Mouse (Mus musculus) liver, postnatal 0 days (tissue): ENCODE measurements around the gene Alkbh6. TPM values are rescaled to one million over a fixed set of nuclear protein-coding genes. Genes with fewer than 3 reads are reported as not detected.

Source experiments
- ATAC-seq: fragments of 200-750 bp; cut with Nextera tagmentation; 2 replicates; pipeline ENCODE4 v1.8.0; 2017; ENCODE audit warnings: mild to moderate bottlenecking, moderate library complexity
- DNase-seq: peaks from one replicate; pipeline ENCODE4 v3.0.0-alpha.2; 2016
- H3K27ac ChIP-seq: fragments of 300-500 bp; sonication (generic); 2 replicates; pipeline ENCODE4 v1.5.1; 2014; ENCODE audit warnings: antibody characterized with exemption, moderate library complexity, mild to moderate bottlenecking, low read depth
- H3K27me3 ChIP-seq: fragments of 300-500 bp; sonication (generic); 2 replicates; pipeline ENCODE4 v1.6.1; 2014; ENCODE audit warnings: low read length, control low read depth, mixed read lengths; ENCODE audit not compliant: insufficient read depth
- H3K36me3 ChIP-seq: fragments of 300-500 bp; sonication (generic); replicated peaks from 2 replicates; pipeline ENCODE4 v1.6.1; 2014; ENCODE audit warnings: mild to moderate bottlenecking, control low read depth, low read length, moderate library complexity, mixed read lengths; ENCODE audit not compliant: insufficient read depth
- H3K4me1 ChIP-seq: fragments of 300-500 bp; sonication (generic); 2 replicates; pipeline ENCODE4 v1.6.1; 2014; ENCODE audit warnings: antibody characterized with exemption, mild to moderate bottlenecking, control low read depth; ENCODE audit not compliant: insufficient read depth
- H3K4me2 ChIP-seq: fragments of 300-500 bp; sonication (generic); 2 replicates; pipeline ENCODE4 v1.6.1; 2014; ENCODE audit warnings: low read depth, mild to moderate bottlenecking, low read length, moderate library complexity, mixed read lengths
- H3K4me3 ChIP-seq: fragments of 300-500 bp; sonication (generic); 2 replicates; pipeline ENCODE4 v1.5.1; 2014; ENCODE audit warnings: low read depth, low read length
- H3K9ac ChIP-seq: fragments of 300-500 bp; sonication (generic); replicated peaks from 2 replicates; pipeline ENCODE4 v1.6.1; 2014; ENCODE audit warnings: mild to moderate bottlenecking, moderate library complexity
- H3K9me3 ChIP-seq: fragments of 300-500 bp; sonication (generic); 2 replicates; pipeline ENCODE4 v1.6.1; 2016; ENCODE audit warnings: mild to moderate bottlenecking, control low read depth, low read length, mixed read lengths
- CTCF ChIP-seq: sonication (generic); IDR thresholded peaks from 2 replicates; pipeline ENCODE4 v1.5.1; 2016; ENCODE audit warnings: antibody characterized with exemption, low read depth
- EP300 ChIP-seq: IDR thresholded peaks from 2 replicates; pipeline ENCODE4 v1.6.1; 2016; ENCODE audit warnings: antibody characterized with exemption, low read depth, mild to moderate bottlenecking
- WGBS: fragments of 180-500 bp; shearing (Covaris S2); extraction: QIAGEN DNeasy Blood & Tissue Kit; methylation state at CpG from one replicate; pipeline ENCODE4 v1.1.7; 2014; ENCODE audit not compliant: insufficient replicate concordance; 5-methylcytosine and 5-hydroxymethylcytosine counted together
- polyA plus RNA-seq: library from polyadenylated mRNA; unstranded; fragments of >200 nt; fragmentation: Nextera tagmentation; extraction: Ambion mirVana; gene quantifications from 2 replicates; pipeline ENCODE4 v1.2.1, GENCODE M21; 2015

Gene Alkbh6
- polyA plus RNA-seq, 1 experiment from 2014 or later, result 23.9 TPM

DNA sequence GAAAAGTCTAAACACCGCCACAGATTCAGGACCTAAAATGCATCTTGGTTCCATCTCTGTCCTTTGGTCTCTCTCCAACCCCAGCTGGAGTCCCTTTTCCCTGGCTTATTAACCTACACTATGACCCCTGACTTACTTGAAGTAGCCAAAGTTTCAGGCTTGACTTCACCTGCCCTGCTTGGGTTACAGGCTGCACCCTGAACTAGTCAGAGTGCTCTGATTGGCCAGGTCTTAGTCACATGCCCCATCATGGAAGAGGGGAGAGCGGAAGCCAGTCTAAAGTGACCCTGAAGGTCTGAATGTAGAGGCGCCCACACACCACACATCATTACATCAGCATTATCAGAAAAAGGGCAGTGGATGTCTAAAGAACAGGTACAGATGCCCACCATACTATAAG lies 9.6 kb downstream of the Alkbh6 start:
- WGBS, result 88% methylated on average over 3 of the region's 3 CpGs
- TF ChIP-seq EP300, result no peak
- no peak for TF ChIP-seq CTCF
- DNase-seq (no peak), ATAC-seq (no peak)
- Histone ChIP-seq H3K36me3 (no peaks in the 10 kb centered on the region), H3K9me3 (no peaks in the 10 kb centered on the region), H3K27me3 (no peaks in the 10 kb centered on the region), H3K27ac (no peak overlapping the region), H3K4me1 (peaks cover 22% of the 10 kb centered on the region), H3K9ac (no peak overlapping the region), H3K4me2 (no peak overlapping the region), H3K4me3 (no peak overlapping the region)

- ATAC-seq (no peak), DNase-seq (no peak)
- Histone ChIP-seq H3K4me1 (peaks cover 21% of the 10 kb centered on the region), H3K27me3 (no peaks in the 10 kb centered on the region), H3K4me3 (peak overlapping the region; percentile 68), H3K9me3 (peaks cover 2% of the 10 kb centered on the region; the same call in 1 of the 2 replicates), H3K27ac (peak overlapping the region; percentile 93), H3K4me2 (peak overlapping the region; percentile 89), H3K36me3 (no peaks in the 10 kb centered on the region), H3K9ac (peak overlapping the region; percentile 74)
- TF ChIP-seq EP300 (no peak), CTCF (no peak)
- WGBS, result 66% methylated on average over 2 of the region's 2 CpGs
Observed at GRCm38 (mm10) chr7:30320946-30321345, 12.4 kb downstream of the Alkbh6 start.

DNA sequence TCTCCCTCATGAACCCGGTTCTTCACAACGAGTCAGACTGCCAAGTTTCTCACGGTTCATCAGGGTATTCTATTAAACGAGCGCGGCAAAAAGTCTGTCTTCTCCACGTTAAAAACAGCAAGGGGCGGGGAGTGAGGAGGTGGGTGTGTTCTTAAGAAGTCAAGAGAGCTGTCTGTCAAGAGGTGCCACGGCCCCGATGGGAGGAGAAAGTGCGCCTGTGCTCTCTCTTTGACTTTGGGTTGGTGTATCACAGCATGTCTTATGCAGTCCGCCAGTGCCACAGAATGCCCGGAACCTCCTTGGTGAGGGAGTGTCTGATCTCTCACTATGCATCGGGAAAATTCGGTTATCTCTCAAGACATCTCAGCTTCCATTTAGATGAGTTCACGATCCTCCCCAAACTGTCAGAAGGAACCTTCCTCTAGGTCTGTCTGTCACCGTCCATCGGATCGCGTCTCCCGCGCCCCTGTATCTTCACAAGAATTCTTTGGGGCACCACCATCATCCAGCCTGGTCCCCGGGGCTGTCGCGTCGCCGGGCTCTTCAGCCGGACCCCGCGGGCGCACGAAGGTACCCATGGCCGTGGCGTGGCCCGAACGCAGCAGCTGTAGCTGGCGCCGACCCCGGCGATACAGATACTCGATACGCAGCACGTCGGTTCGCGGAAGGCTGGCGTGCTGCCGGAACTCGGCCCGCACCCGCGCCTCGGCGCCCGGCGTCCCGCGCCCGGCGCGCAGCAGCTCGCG lies 13.2 kb downstream of the Alkbh6 start, which contains the start of gene E130208F15Rik:
Gene E130208F15Rik (plus strand): TSS at position 202 of the 746 bp plus-strand sequence.
- WGBS, result under 1% methylated on average over 63 of the region's 63 CpGs

GRCm38 (mm10) chr7:30322285-30322667 lies 13.8 kb downstream of the Alkbh6 start:
- Histone ChIP-seq H3K9ac (peak overlapping the region; percentile 74), H3K4me1 (peaks cover 21% of the 10 kb centered on the region), H3K27me3 (no peaks in the 10 kb centered on the region), H3K27ac (peak overlapping the region; percentile 93), H3K4me2 (peak overlapping the region; percentile 89), H3K9me3 (peaks cover 2% of the 10 kb centered on the region; the same call in 1 of the 2 replicates), H3K36me3 (no peaks in the 10 kb centered on the region), H3K4me3 (peak overlapping the region; percentile 68)
- peak; percentile 96 for DNase-seq
- WGBS, result under 1% methylated on average over 18 of the region's 20 CpGs
- TF ChIP-seq CTCF (no peak), EP300 (no peak)
- ATAC-seq, result peak; percentile 97

More for the DNA sequence above, 13.2 kb downstream of the Alkbh6 start, which contains the start of gene E130208F15Rik:
- peak within 1 kb of the TSS; percentile 93 for H3K27ac ChIP-seq
- no peaks in the 10 kb centered on the region for H3K36me3 ChIP-seq
- peak within 1 kb of the TSS; percentile 68 for H3K4me3 ChIP-seq
- peaks cover 21% of the 10 kb centered on the region for H3K4me1 ChIP-seq
- H3K9ac ChIP-seq, result peak within 1 kb of the TSS; percentile 74
- H3K27me3 ChIP-seq, result no peaks in the 10 kb centered on the region
- H3K4me2 ChIP-seq, result peak within 1 kb of the TSS; percentile 89
- peaks cover 2% of the 10 kb centered on the region; the same call in 1 of the 2 replicates for H3K9me3 ChIP-seq
- DNase-seq (peak; percentile 70), ATAC-seq (peak; percentile 48)
- TF ChIP-seq CTCF, result no peak
- no peak for TF ChIP-seq EP300

DNA sequence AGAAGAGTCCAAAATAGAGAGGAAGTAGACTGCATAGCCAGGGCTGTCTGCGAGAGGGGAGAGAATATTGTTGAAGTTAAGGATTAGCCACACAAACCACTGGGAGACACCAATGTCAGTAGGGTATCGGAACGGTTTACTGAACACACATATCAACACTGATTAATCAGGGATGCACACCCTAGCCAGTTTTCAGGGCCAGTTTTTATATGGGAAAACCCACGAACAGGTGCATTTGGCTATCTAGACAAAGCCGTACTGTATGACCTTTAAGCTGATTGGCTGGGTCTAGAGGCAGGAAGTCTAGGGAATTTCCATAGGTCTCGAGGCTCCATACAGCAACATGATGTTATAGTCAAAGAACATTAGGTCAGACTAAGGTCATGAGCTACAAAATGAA lies 14.3 kb downstream of the Alkbh6 start:
- 6% methylated on average over 6 of the region's 6 CpGs for WGBS
- H3K4me1 ChIP-seq, result peaks cover 21% of the 10 kb centered on the region
- H3K9ac ChIP-seq, result peak overlapping the region; percentile 74
- no peak for TF ChIP-seq CTCF
- TF ChIP-seq EP300, result no peak
- ATAC-seq (peak; percentile 9), DNase-seq (no peak)
- H3K36me3 ChIP-seq, result no peaks in the 10 kb centered on the region
- peak overlapping the region; percentile 93 for H3K27ac ChIP-seq
- no peaks in the 10 kb centered on the region for H3K27me3 ChIP-seq
- H3K9me3 ChIP-seq, result peaks cover 2% of the 10 kb centered on the region; the same call in 1 of the 2 replicates
- H3K4me2 ChIP-seq, result peak overlapping the region; percentile 89
- peak overlapping the region; percentile 68 for H3K4me3 ChIP-seq

GRCm38 (mm10) chr7:30323795-30324194 lies 15.3 kb downstream of the Alkbh6 start, which contains the start of gene Sdhaf1:
Gene Sdhaf1 (minus strand): TSS chr7:30323895.
- H3K36me3 ChIP-seq, result no peaks in the 10 kb centered on the region
- no peak for TF ChIP-seq CTCF
- TF ChIP-seq EP300, result no peak
- 69% methylated on average over 3 of the region's 3 CpGs for WGBS
- ATAC-seq (no peak), DNase-seq (no peak)
- H3K9ac ChIP-seq, result peak within 1 kb of the TSS; percentile 74
- peak within 1 kb of the TSS; percentile 93 for H3K27ac ChIP-seq
- peak within 1 kb of the TSS; percentile 89 for H3K4me2 ChIP-seq
- no peaks in the 10 kb centered on the region for H3K27me3 ChIP-seq
- peaks cover 2% of the 10 kb centered on the region; the same call in 1 of the 2 replicates for H3K9me3 ChIP-seq
- H3K4me3 ChIP-seq, result peak within 1 kb of the TSS; percentile 68
- H3K4me1 ChIP-seq, result peaks cover 21% of the 10 kb centered on the region
